Mouse (Mus musculus) ES-Bruce4 (cell line): ENCODE data around the gene U90926.

ENCODE experiments used
- CTCF ChIP-seq: IDR thresholded peaks from one replicate; pipeline ENCODE4 v1.8.1; 2011; ENCODE audit warnings: low read depth, low read length
- POLR2A ChIP-seq: IDR thresholded peaks from one replicate; pipeline ENCODE4 v1.8.1; 2011; ENCODE audit warnings: low read length; ENCODE audit not compliant: insufficient read depth

- no peak for TF ChIP-seq CTCF
- TF ChIP-seq POLR2A = no peak
Observed at GRCm38 (mm10) chr5:92196895-92197811, 18.1 kb downstream of the U90926 start.
